Mouse (Mus musculus) C2C12 (cell line): ENCODE data around the gene Pxdc1. TPM values are rescaled to one million over a fixed set of nuclear protein-coding genes. Genes with fewer than 3 reads are reported as not detected.

ENCODE experiments used
- H3K27me3 ChIP-seq: one replicate; pipeline ENCODE4 v1.6.1; 2011; ENCODE audit not compliant: control insufficient read depth, insufficient read depth, insufficient read length
- H3K36me3 ChIP-seq: one replicate; pipeline ENCODE4 v1.6.1; 2011; ENCODE audit not compliant: control insufficient read depth, insufficient read depth
- H3K4me3 ChIP-seq: one replicate; pipeline ENCODE4 v1.5.1; 2011; ENCODE audit warnings: mild to moderate bottlenecking, control low read depth; ENCODE audit not compliant: poor library complexity, insufficient read depth, severe bottlenecking
- H3K79me2 ChIP-seq: one replicate; pipeline ENCODE4 v1.6.1; 2011; ENCODE audit not compliant: control insufficient read depth, insufficient read depth
- H3K79me3 ChIP-seq: one replicate; pipeline ENCODE4 v1.6.1; 2011; ENCODE audit warnings: low read depth, control low read depth
- H3ac ChIP-seq: one replicate; pipeline ENCODE3; 2011; ENCODE audit warnings: low read depth; ENCODE audit not compliant: control insufficient read depth, insufficient read length
- CEBPB ChIP-seq: IDR thresholded peaks from one replicate; pipeline ENCODE4 v1.6.1; 2011; ENCODE audit warnings: low read depth, mild to moderate bottlenecking, control low read depth, moderate library complexity
- CTCF ChIP-seq: IDR thresholded peaks from one replicate; pipeline ENCODE4 v1.5.1; 2011; ENCODE audit not compliant: control insufficient read depth, insufficient read depth, insufficient read length
- FOSL1 ChIP-seq: IDR thresholded peaks from one replicate; pipeline ENCODE4 v1.8.0; 2011; ENCODE audit warnings: mild to moderate bottlenecking, low read length; ENCODE audit not compliant: poor library complexity, insufficient read depth, severe bottlenecking
- MAX ChIP-seq: IDR thresholded peaks from one replicate; pipeline ENCODE4 v1.6.1; 2011; ENCODE audit warnings: mild to moderate bottlenecking, control low read depth
- MYOD1 ChIP-seq: IDR thresholded peaks from one replicate; pipeline ENCODE4 v1.6.1; 2011; ENCODE audit warnings: low read depth; ENCODE audit not compliant: control insufficient read depth, insufficient read length
- MYOG ChIP-seq: IDR thresholded peaks from one replicate; pipeline ENCODE4 v1.6.1; 2011; ENCODE audit not compliant: control insufficient read depth, insufficient read length; ENCODE audit errors: extremely low read depth
- USF1 ChIP-seq: IDR thresholded peaks from one replicate; pipeline ENCODE4 v1.6.1; 2011; ENCODE audit warnings: low read depth, mild to moderate bottlenecking, control low read depth, moderate library complexity
- polyA plus RNA-seq: library from polyadenylated mRNA; unstranded; fragments of >200 nt; fragmentation: generic; extraction: Trizol; gene quantifications from one replicate; pipeline ENCODE4 v1.2.1, GENCODE M21; 2012; ENCODE audit warnings: missing spikeins

Gene Pxdc1
- polyA plus RNA-seq, 1 experiment: 29.7 TPM

DNA sequence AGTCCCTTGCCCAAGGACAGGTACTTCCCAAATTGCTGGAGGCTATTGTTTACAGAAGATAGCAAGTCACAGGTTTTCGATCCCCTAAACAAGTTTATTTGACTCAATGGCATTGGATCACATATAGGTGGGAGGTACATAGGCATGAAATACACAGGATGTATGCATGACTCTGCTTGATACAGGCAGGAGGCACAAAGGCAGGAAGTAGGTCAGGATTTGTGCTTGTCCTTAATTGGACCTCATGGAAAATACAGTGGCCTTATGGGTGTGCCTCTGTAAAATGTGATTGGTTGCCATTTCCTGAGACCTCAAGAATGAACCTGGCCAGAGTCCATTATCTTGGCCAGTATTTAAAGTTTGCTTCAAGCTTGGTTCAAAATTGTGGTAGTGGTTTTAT is 48.9 kb downstream of the Pxdc1 start:
- Histone ChIP-seq H3K27me3 (no peaks in the 10 kb centered on the region), H3K79me2 (no peaks in the 10 kb centered on the region)
- no peak for TF ChIP-seq MYOD1
- no peak for TF ChIP-seq CTCF
- TF ChIP-seq MAX: no peak
- TF ChIP-seq FOSL1: no peak
- TF ChIP-seq MYOG: no peak
- TF ChIP-seq USF1: no peak
- no peak for TF ChIP-seq CEBPB

DNA sequence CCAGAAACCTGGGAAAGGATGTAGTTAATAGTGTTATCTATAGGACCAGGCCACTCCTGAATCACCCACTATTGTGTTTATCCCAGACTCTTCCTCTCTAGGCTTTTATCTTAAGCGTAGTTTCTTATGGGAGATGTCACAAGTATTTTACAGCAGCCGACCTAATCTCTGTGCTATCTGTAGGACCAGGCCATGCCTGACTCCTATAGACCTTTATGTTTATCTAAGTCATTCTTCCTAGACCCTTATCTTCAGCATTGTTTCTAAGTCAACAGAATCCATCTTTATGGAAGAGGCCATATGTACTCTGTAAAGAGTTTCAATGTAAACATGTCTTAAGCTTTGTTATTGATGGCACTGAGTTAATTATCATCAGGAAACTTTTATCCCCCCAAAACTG is 50.5 kb downstream of the Pxdc1 start:
- H3K27me3 ChIP-seq: no peaks in the 10 kb centered on the region
- H3K79me2 ChIP-seq: no peaks in the 10 kb centered on the region
- TF ChIP-seq USF1: no peak
- H3K36me3 ChIP-seq: no peaks in the 10 kb centered on the region
- H3K4me3 ChIP-seq: no peak overlapping the region
- no peaks in the 10 kb centered on the region for H3K79me3 ChIP-seq
- no peak overlapping the region for H3ac ChIP-seq

More for the DNA sequence above, 48.9 kb downstream of the Pxdc1 start:
- Histone ChIP-seq H3K36me3 (no peaks in the 10 kb centered on the region), H3K4me3 (no peak overlapping the region), H3K79me3 (no peaks in the 10 kb centered on the region), H3ac (no peak overlapping the region)

DNA sequence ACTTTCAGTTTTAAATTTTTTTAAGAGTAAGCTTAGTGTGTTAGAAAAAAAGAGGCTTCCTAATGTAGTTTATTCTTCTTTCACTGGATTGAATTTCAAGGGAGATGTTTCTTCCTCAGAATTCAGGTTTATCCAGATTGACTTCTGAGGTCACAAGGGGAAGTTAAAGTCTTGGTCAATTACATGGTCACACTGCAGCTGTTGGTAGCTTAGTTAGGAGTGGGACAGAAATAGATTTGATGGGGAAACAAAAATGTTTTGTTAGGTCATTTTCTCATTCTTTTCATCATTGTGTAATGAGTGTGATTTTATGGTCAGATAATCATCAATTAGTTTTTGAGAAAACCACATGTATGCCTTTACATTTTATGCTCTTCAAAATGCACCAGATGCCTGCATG is 56.5 kb downstream of the Pxdc1 start:
- Histone ChIP-seq H3K36me3 (no peaks in the 10 kb centered on the region), H3K79me2 (no peaks in the 10 kb centered on the region), H3K79me3 (no peaks in the 10 kb centered on the region), H3K4me3 (no peak overlapping the region), H3K27me3 (no peaks in the 10 kb centered on the region), H3ac (no peak overlapping the region)
- TF ChIP-seq MYOD1: peak; percentile 73
- TF ChIP-seq MYOG: no peak

Other genes starting within 250 kb of the Pxdc1 start
- not detected for gene Fam50b, start 81.4 kb upstream of the Pxdc1 start, polyA plus RNA-seq
- 8.5 TPM for gene Prpf4b, start 221.8 kb upstream of the Pxdc1 start, polyA plus RNA-seq